Mouse (Mus musculus) heart, postnatal 36 days (tissue): ENCODE measurements around the gene Olfr402. TPM values are rescaled to one million over a fixed set of nuclear protein-coding genes. Genes with fewer than 3 reads are reported as not detected.
"Not testable (repeated sequence)": the region's sequence is repeated elsewhere in the genome, so short reads cannot be mapped to it uniquely, and the experiment has no call there.

Experiments
- DNase-seq, 2 experiments: peaks; one replicate each; pipeline ENCODE4 v3.0.0; 2021 to 2022
- intact Hi-C: fragments of 180-260 bp; cut with DNase I; formaldehyde crosslinking; loops from one replicate; pipeline ENCODE4 v1.15.1; 2025
- total RNA-seq, 2 experiments: library from RNA; stranded (reverse); gene quantifications; 2 replicates each; pipeline ENCODE4 v1.2.3; 2021

Gene Olfr402
- total RNA-seq = not detected

DNA sequence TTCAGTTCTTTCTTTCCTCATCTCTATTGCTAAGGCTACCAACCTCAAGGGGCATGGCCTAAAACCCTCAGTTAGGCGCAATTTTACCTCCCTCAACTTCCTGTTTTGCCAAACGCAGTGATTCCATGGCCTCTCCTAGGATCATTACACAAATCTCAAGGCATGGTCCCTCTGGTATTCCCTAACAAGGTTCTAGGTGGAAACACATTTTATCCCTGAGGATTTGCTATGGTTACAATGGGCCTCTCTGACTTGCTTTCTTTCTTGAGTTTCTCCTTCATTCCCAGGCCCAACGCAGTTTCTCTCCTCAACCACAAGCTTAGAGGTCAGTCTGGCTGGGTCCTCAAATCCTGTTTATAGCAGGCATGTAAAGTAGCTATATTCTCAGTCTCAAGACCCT is at the start of gene Olfr402:
Olfr402 (plus strand) TSS at position 301 of the 400 bp plus-strand sequence.
- intact Hi-C loops = no loop called here

DNA sequence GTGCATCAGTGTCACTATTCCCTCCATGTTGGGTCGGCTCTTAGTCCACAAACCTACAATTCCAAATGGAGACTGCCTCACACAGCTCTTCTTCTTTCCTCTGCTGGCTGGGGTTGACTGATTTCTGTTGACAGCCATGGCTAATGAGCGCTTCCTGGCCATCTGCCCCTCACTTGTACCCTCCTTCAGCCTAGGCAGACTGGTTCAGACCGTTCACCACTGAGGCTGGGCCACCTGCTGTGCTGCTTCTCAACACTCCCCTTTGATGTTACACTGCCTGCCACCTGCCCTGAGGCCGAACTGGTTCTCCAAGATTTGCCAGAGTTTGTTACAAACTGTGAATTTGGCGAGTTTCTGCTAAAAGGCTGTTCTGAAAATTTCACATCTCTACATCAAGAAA is 48.3 kb upstream of the Olfr402 start:
- intact Hi-C loops = no loop called here
- DNase-seq = no peak

More for the DNA sequence above, at the start of gene Olfr402:
- no peak for DNase-seq

DNA sequence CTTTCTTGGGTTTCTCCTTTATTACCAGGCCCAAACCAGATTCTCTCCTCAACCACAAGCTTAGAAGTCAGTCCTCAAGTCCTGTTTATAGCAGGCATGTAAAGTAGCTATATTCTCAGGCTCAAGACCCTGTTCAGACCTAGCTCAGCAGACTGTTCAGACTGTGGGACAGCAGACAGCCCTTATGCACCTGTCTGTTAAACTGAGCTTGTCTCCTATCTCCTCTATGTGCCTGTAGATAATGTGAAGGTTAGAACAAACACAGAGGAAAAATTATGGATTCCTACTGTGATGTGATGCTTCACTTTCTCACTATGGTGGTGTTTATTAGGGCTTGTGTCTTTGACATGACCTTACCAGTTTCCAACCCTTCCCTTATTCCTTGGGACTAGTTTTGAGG is 39.9 kb upstream of the Olfr402 start, which contains the start of gene Olfr401:
Olfr401 (plus strand) TSS at position 301 of the 400 bp plus-strand sequence.
- DNase-seq = no peak
- intact Hi-C loops = no loop called here

DNA sequence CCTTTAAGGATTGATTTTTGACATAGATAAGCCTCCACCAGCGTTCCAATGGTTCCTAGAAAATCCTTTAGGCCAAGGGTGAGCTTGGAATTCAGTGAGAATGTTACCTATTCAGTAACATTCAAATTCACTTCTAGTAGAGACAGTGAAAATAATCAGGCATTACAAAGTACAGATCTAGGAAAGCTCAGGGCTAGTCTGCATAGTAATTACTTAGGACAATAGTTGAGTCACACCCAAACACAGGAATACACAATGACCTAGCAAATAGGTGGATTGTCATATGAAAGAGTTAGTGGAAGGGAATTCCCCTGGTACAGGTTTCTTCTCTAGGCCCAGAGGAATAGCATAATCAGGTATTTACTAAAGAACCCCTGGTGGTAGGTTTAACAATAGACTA is 13.3 kb upstream of the Olfr402 start:
- DNase-seq, intact Hi-C loops: not testable (repeated sequence)

DNA sequence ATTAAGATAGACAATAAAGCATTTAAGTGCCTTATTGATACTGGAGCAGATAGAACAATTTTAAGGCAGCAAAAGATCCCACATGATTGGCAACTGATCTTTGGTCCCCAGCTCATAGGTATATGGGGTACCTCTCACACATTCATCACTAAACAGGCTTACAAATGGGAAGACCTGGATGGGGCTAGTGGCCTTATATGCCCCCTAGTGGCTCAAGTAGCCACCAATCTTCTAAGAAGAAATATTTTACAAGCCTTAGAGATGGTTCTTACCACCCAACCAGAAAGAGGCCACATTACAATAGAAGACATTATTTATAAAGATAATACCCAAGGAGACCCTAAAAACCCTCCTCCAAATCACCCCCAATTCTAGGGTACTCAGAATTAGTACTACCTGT is 7.5 kb upstream of the Olfr402 start:
- intact Hi-C loops = no loop called here
- no peak for DNase-seq

GRCm38 (mm10) chr11:74168771-74169170 is 15.4 kb downstream of the Olfr402 start:
- intact Hi-C loops = no loop called here
- DNase-seq = no peak

GRCm38 (mm10) chr11:74183168-74183567 is 29.8 kb downstream of the Olfr402 start:
- no peak for DNase-seq
- intact Hi-C loops = no loop called here

DNA sequence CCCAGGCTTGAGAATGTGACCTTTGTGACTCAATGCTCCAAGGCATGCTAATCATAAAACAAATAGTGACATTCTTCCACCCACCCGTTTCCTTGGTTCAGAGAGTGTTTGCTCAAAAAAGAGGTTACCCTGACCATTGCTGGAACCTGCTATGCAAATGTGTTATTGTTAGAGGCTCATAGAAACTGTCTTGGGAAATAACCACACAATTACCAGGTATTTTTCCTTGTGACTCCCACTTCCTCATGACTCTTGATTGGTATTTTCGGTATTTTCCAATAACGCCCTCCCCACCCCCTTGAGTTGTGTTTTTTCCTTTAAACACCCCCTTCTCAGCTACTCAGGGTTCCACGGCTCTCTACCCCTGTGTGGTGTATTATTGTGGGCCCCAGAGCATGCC is 30.4 kb downstream of the Olfr402 start:
- DNase-seq = no peak

DNA sequence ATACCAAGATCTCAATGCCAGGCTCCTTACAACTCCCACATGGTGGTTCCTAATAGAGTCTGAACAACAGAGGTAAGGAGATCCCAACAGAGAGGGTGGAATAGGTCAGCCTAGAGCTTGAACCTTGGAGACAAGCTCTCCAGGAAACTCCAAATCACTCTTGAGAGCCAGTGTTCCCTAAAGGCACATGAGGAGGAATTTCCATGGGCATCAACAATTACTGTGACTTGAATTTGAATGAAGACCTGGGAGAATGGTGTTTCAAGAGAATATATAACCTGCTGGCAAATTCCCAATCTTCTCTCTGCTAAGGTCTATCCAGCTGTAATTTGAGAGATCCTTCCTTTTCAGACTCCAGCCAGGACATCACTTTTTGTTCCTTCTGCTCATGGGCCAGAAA is 32.6 kb downstream of the Olfr402 start, which contains the start of gene Olfr403:
Olfr403 (plus strand) TSS at position 301 of the 400 bp plus-strand sequence.
- intact Hi-C loops = no loop called here
- DNase-seq = no peak

More for the DNA sequence above, 30.4 kb downstream of the Olfr402 start:
- intact Hi-C loops = no loop called here

Other genes starting within 250 kb of the Olfr402 start
- not detected for gene Olfr395, start 244.2 kb upstream of the Olfr402 start, total RNA-seq
- gene Olfr23, start 216.9 kb upstream of the Olfr402 start, total RNA-seq = not detected
- gene Olfr397, start 192.7 kb upstream of the Olfr402 start, total RNA-seq = not detected
- not detected for gene Olfr398, start 163.1 kb upstream of the Olfr402 start, total RNA-seq
- not detected for gene Olfr139, start 97.0 kb upstream of the Olfr402 start, total RNA-seq
- gene Olfr399, start 96.9 kb upstream of the Olfr402 start, total RNA-seq = not detected
- gene Zfp616, start 83.6 kb upstream of the Olfr402 start, total RNA-seq = not detected
- gene Olfr401, start 39.8 kb upstream of the Olfr402 start, total RNA-seq = not detected
- not detected for gene Olfr403, start 32.7 kb downstream of the Olfr402 start, total RNA-seq
- not detected for gene Olfr43, start 57.9 kb downstream of the Olfr402 start, total RNA-seq
- gene Olfr406, start 106.3 kb downstream of the Olfr402 start, total RNA-seq = not detected
- not detected for gene Olfr59, start 130.2 kb downstream of the Olfr402 start, total RNA-seq
- not detected for gene Olfr410, start 184.5 kb downstream of the Olfr402 start, total RNA-seq
- gene Olfr411, start 199.1 kb downstream of the Olfr402 start, total RNA-seq = not detected
- gene Olfr412, start 208.5 kb downstream of the Olfr402 start, total RNA-seq = not detected